Mouse (Mus musculus) layer of hippocampus, adult 9-11 months (tissue): ENCODE measurements around the gene 4930524J08Rik.

Source experiments
- DNase-seq: peaks from one replicate; pipeline ENCODE4 v3.0.0; 2022

The 4930524J08Rik gene

DNA sequence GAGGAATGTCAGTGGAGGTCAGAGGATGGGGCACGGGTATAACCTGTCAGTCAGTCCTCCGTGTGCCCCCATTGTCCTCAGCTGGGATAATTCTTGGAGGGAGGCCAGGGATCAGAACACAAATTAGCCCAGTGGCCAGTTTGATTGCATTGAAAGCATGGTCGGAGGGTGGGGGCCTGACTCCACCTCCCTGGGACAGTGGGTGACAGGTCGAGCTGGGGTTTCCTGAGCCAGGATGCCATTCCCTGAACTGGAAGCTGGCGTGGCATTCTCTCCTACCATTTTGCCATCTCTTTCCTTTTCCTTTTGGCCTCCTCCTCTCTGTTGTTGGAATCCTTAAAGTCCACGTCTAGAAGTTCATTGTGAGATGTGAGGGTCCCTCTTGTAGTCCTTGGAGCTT, 27.0 kb downstream of the 4930524J08Rik start:
- DNase-seq = no peak

GRCm38 (mm10) chr5:100006324-100007039, 27.6 kb downstream of the 4930524J08Rik start:
- DNase-seq = no peak

- no peak for DNase-seq
Observed at GRCm38 (mm10) chr5:100007040-100007375, 28.1 kb downstream of the 4930524J08Rik start.

GRCm38 (mm10) chr5:100008485-100008884, 29.6 kb downstream of the 4930524J08Rik start:
- DNase-seq = no peak

- no peak for DNase-seq
Observed at GRCm38 (mm10) chr5:100012599-100012998, 33.7 kb downstream of the 4930524J08Rik start.

DNA sequence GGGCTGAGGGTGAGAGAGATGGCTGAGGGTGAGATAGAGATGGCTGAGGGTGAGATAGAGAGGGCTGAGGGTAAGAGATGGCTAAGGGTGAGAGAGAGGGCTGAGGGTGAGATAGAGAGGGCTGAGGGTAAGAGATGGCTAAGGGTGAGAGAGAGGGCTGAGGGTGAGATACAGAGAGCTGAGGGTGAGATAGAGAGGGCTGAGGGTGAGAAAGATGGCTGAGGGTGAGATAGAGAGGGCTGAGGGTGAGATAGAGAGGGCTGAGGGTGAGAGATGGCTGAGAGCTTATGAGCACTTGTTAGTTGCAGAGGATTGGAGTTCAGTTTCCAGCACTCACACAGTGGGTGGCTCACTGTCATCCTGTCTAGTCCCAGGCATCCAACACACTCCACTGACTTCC, 41.2 kb downstream of the 4930524J08Rik start:
- DNase-seq = no peak

DNA sequence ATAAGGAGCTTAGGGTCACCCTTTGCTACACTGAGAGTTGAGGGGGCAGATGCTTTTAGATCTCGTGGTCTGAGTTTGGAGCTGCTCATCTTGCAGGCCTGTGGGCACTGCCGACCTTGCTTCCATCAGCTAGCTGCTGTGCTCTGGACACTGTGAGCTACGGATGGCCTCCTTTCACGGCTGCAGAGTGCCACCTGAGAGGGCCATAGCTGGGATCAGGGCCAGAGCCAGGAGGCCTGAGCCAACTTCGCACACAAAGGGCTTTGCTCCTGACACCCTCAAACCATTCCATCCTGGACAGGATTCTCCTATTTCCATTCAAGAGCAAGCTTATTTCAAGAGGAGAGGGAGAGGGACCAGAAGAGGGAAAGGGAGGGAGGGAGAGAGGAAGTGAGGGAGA, 45.5 kb downstream of the 4930524J08Rik start:
- no peak for DNase-seq

GRCm38 (mm10) chr5:100024868-100025267, 46.0 kb downstream of the 4930524J08Rik start:
- DNase-seq = no peak
